Mouse (Mus musculus) ES-E14 (cell line): ENCODE results near the gene Rbfox2.

Experiments
- CHD2 ChIP-seq: IDR thresholded peaks from 2 replicates; pipeline ENCODE4 v1.6.1; 2014; ENCODE audit warnings: mild to moderate bottlenecking, low read depth, low read length, inconsistent platforms
- HCFC1 ChIP-seq: IDR thresholded peaks from 2 replicates; pipeline ENCODE4 v1.6.1; 2012; ENCODE audit warnings: low read length, inconsistent platforms, borderline replicate concordance; ENCODE audit not compliant: insufficient read depth
- MAFK ChIP-seq: IDR thresholded peaks from 2 replicates; pipeline ENCODE4 v1.6.1; 2014; ENCODE audit warnings: mild to moderate bottlenecking, low read depth, low read length, inconsistent platforms; ENCODE audit not compliant: insufficient read depth
- ZC3H11A ChIP-seq: IDR thresholded peaks from 2 replicates; pipeline ENCODE4 v1.6.1; 2012; ENCODE audit warnings: low read depth, mild to moderate bottlenecking, inconsistent platforms, low read length, borderline replicate concordance
- ZNF384 ChIP-seq: IDR thresholded peaks from 2 replicates; pipeline ENCODE4 v1.6.1; 2012; ENCODE audit warnings: low read depth, low read length, inconsistent platforms

- TF ChIP-seq CHD2 (no peak), ZC3H11A (no peak), HCFC1 (no peak), MAFK (no peak), ZNF384 (no peak)
Observed at GRCm38 (mm10) chr15:77062746-77063145, 244.1 kb downstream of the Rbfox2 start.
